Mouse (Mus musculus): Measurements from ENCODE around the gene Tnfaip2. TPM values are rescaled to one million over a fixed set of nuclear protein-coding genes. Genes with fewer than 3 reads are reported as not detected.
A peak's percentile ranks its signal among the peaks of the same experiment; 100 is the strongest.

Tnfaip2 gene
- total RNA-seq, 4 experiments from 2014 or later, result 25.2 to 49.3 (median 41.6) TPM

DNA sequence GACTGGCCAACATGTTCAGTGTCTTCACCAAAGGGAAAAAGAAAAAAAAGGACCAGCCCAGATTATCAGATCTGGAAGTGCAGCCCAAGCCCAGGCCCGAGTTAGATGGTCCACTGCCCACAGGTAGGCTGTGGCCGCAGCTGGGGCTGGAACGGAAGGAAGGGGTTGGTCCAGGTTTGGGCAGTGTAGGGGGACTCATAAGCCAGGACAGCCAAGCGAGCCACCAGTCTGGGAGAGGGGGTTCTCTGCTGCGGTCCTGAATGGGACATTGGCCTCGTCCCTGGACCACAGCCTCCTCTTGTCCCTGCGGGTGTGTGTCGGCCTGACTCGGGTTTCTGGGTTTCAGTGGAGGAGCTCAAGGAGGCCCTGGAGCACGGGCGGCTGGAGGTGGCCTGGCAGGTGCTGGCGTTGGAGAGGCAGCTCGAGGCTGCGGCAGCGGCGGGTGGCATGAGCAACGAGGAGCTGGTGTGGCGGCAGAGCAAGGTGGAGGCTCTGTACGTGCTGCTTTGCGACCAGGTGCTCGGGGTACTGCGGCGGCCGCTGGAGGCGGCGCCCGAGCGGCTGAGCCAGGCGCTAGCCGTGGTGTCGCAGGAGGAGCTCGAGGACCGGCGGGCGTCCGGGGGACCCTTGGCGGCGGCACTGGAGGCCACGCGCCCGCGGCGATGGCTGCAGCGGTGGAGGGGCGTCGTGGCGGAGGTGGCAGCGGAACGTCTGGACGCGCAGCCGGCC lies 3.1 kb downstream of the Tnfaip2 start:
- no peak for DNase-seq (ENCODE audit: low spot score)

DNA sequence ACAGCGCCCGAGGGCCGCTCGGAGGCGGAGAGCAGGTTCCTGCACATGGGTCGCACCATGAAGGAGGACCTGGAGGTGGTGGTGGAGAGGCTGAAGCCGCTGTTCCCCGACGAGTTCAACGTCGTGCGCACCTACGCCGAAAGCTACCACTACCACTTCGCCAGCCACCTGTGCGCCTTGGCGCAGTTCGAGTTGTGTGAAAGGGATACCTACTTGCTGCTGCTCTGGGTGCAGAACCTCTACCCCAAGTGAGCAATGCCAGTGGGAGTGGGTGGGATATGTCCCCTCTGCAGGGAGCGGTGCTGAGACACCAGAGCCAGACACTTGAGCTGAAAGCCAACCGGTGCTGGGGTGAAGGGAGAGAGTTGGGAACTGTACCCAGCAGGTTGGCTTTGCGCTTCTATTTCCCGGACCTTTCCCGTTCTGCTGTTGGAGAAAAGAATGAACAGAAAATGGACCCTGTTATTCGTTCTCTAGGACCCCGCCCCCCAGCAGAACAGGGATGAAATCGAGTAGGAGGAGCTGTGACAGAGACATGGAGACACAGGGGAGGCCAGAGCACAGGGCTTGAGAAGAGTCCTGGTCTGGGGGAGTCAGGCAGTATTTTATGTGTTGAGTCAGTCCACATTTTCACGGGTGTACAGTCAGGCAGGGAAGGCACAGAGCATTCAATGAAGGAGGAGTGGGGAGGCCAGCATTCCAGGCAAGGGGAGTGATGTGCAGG lies 3.8 kb downstream of the Tnfaip2 start:
- DNase-seq (ENCODE audit: low spot score), result no peak

DNA sequence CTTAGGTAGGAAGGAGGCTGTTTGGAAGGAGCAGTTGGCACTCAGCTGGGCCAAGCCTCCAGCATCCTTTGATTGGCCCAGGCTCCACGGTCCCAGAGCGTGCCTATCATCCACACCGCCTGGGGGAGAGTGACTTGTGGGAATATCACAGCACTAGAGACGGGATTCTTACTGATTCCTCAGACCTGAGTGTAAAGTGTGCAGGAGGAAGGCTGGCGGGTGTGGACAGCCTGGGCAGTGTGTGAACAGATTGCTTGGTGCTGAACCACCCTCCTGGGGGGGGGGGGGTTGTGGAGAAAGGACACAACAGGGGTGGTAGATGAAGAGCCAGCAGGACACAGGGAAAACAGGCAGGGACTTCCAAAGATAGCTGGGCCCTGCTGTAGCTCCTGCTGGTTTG lies 4.5 kb downstream of the Tnfaip2 start:
- no peak for DNase-seq (ENCODE audit: low spot score)

DNA sequence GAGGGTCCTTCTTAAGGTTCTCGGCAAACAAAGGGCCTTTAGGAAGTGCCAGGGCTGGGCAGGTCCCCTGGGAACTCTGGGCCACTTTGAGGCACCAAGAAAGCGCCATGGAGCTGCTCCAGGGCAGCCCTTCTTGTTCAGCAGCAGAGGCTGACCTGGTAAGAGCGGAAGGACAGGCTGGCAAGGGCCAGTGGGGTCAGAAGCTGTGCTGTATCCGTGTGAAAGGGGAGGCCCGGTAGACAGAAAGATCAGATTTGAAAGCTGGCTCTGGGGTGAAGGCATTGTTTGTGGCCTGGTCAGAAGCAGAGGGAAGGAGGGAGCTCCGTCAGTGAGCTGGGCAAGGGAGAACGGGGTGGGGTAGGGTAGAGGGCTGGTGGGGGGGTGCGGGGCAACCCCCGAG lies 5.1 kb downstream of the Tnfaip2 start:
- DNase-seq (ENCODE audit: low spot score), result no peak

DNA sequence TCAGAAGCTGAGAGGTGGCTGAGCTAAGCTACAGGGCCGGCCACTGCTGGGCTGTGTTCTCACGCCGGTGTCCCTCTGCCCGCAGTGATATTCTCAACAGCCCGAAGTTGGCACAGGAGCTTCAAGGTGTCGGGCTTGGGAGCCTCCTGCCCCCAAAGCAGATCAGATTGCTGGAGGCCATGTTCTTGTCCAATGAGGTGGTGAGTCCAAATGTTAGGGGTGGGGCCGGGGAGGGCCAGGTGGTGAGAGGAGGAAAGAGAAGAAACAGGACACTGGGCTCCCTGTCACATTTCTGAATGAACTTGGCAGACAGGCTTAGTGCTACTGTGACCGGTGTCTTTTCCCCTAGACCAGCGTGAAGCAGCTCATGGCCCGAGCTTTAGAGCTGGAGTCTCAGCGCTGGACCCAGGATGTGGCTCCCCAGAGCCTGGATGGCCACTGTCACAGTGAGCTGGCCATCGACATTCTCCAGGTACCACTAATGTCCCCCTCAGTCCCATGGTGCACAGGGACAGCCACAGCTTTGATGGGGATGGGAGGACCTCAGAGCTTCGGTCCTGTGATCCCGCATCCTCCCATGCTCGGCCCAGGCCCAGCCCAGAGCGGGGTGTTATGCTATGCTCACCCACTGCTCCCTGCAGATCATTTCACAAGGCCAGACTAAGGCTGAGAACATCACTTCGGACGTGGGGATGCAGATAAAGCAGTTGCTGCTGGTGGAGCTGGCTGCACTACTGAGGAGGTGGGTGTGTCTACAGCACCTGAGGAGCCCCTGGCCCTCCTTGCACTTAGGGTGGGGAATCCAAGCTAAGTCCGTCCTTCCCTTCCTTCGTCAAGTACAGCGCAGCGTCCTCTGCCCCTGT lies 5.9 kb downstream of the Tnfaip2 start:
- no peak for DNase-seq (ENCODE audit: low spot score)

DNA sequence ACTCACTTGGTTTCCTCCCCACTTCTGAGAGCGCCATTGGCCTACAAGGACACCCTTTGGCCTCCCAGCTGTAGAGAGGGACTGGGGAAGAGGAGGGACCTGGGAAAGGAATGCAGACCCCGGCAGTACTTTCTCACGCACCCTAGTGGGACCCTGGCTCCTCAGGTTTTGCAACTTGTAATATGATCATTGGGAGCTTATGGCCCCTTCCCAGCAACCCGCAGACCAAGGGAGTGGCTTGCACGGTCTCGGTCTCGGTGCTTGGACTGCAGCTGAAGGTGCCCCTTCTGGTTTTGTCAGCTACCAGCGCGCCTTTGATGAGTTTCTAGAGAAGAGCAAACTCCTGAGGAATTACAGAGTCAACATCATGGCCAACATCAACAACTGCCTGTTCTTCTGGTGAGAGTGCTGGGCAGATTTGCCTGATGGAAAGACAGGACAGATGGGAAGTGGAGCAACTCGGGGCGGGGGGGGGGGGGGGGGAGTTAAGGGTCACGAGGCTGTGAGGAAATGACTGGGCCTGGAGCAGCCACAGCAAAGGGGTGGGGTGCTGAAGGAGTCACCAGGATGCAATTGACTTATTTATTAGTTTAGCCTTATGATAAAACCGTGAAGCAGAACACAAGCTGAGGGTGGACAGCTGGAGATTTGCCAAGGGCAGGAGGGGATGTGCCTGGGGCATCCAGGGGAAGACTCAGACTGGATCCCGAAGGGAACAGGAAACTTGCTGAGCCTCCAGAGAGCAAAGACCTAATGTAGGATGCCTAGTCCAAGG lies 6.8 kb downstream of the Tnfaip2 start:
- DNase-seq (ENCODE audit: low spot score), result no peak

DNA sequence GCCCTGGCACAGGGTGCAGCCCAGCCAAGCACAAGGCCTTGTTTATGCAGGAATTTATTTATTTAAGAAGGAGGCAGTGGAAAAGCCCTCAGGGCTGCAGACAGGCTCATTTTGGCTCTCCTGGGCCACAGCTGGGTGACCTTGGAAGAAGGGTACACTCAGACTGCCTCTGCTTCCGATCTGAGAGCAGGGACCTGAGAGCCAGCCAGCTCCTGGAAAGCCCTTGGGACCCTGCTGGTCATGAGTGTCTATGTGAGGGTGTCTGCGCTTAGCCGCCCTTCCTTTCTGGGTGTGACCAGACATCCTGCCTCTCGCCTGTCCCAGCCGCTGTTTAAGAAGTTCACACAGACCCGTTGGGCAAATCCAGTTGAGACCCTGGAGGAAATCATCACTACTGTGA lies 8.1 kb downstream of the Tnfaip2 start:
- peak; percentile 80 for DNase-seq (ENCODE audit: low spot score)

DNA sequence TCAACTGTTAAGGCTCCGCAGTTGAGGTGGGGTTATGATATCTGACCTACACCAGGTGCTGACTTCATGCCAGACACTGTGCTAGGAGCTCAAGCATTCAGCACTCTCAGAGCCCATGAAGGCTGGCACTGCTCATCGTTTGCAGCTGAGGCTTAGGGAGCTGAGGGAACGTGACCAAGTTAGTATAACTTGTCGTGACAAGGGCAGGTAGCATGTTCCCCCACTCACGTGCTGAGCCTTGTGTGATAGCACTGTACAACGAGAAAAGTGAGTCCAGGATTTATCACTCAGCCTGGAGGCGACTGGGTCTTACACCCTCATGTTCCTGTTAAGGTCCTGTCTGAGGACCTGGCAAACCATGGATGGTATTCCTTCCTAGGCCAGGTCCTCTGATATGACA lies 9.3 kb downstream of the Tnfaip2 start:
- DNase-seq (ENCODE audit: low spot score), result no peak

DNA sequence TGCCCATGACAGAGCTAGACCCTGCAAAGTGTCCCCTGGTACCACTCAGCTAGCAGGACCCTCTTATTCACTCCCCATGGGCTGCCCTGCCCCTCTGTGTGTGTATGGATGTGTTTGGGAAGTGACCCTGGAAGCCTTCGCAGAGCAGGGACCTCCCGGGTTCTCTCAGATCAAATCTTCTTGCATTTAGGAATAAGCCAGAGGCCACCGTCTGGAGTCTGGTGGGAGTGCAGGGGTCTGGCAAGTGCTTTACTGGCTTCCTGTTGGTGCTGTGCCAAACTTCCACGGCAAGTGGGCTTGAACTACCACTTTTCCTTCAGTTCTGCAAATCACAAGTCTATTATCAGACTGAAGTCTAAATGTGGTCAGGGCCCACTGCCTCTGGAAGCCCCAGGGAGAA lies 11.8 kb downstream of the Tnfaip2 start:
- no peak for DNase-seq (ENCODE audit: low spot score)

DNA sequence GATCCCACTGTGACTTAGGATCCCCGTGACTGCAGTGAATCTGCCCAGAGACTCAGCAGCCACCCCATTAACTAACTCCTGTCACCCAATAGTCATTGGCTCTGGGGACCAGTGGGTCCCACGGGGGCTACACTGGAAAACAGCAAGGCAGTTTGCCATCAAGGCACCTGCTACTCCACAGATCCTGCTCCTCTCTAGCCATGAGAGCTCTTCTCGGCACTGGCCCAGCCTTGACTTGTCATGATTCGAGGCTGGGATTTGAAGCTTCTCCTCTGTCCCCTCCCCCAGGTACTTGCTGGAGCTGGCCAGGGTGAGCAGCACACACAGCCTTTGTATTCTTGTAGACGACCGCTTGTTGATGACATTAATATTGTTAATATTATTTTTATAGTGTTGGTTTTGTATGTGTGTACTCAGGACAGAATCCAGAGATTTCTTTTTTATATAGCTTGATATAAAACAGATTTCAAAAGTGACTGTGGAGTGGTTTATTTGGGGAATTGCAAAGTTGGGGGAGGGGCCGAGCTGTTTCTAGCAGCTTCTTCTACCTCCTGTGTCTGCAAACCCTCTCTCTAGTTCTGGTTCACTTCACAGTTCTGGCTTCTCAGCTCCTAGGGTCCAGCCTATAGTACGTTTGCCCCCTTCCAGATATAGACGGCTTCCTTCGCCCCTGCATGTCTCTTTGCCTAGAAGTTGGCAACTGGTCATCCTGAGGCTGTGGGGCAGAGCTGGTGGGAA lies 12.4 kb downstream of the Tnfaip2 start:
- no peak for DNase-seq (ENCODE audit: low spot score)

DNA sequence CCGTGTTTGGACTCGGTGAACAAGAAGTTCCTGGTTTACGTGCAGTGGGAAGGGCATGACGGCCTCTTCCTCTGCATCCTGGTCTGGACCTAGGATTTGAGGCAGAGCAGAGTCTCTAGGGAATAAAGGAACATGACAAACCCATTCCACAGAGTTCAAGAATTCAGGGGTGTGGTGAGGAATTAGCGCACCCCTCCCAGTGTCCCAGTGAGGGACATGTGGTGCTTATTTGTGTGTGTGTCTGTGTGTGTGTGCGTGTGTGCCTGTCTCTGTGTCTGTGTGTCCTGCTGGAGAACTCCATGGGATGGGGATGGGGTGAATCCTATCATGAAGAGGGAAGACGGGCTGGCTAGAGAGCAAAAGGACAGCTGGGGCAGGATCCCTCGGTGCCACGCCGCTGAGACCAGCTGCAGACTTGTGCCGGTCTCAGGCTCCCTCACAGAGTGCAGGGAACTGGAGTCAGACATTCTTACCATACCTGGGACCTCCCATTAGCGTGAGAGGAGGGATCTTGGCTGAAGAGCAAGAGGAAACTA lies 13.1 kb downstream of the Tnfaip2 start:
- DNase-seq (ENCODE audit: low spot score), result peak; percentile 62

DNA sequence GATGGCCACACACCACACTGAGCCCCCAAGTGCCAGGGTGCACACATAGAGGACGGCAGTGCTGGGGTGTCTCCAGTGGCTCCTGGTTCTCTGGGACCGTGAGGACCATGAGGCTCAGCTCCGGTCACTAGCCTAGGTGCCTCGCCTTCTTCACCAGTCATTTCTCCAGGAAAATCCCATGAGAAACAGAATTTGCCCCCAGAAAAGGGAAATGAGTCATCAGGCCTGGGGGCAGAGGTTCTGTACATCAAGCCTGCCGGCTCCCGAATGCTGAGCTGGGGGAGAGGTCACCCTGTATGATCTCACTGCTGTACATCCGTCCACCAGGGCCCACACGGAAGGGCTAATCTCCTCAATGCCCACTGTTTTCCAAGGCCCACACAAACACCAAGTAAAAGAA lies 13.6 kb downstream of the Tnfaip2 start:
- no peak for DNase-seq (ENCODE audit: low spot score)

DNA sequence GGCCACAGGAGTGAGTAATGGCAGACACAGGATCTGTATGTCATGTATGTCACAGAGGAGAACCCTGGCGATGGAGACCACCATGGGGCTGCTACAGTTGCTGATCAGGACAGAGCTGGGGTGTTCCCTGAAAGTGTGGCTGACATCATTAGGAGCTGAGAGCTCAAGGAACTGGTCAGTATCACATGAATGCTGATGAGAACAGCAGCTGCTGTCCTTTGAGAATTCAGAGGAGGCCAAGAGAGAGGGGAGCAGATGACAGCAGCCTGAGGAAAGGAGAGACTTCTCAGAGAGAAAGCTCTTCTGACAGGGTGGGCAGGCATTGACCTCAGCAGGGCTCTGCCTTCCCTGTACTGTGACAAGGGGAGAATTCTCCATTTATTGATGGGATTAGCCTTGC lies 15.5 kb downstream of the Tnfaip2 start:
- DNase-seq (ENCODE audit: low spot score), result no peak

DNA sequence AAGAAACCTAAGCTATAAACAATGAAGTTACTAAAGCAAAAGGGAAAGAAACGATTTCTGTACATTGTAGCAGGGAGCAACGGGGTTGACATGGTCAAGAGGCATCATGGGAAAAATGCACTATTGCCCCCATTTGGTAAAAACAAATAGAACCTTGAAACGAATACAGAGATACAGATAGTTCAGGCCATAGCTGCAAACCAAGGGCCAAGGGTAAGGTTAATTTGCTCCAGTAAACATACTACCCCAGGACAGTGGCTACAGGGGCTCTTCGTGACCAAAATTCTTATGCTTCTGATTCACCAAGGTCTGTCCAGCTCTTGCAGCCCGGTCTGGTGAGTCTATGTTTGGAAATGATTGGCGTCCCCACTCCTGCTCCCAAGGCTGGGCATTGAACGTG lies 21.3 kb downstream of the Tnfaip2 start:
- no peak for DNase-seq (ENCODE audit: low spot score)

DNA sequence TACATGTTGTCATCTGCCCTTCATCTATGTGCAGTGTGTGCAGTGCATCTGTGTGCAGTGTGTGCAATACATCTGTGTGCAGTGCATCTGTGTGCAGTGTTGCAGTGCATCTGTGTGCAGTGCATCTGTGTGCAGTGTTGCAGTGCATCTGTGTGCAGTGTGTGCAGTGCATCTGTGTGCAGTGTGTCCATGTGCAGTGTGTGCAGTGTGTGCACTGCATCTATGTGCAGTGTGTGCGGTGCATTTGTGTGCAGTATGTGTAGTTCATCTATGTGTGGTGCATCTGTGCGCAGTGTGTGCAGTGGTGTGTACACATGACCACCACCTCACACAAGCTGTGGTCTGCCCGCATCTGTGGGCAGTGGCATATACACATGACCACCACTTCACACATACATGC lies 24.1 kb downstream of the Tnfaip2 start:
- DNase-seq (ENCODE audit: low spot score), result no peak

DNA sequence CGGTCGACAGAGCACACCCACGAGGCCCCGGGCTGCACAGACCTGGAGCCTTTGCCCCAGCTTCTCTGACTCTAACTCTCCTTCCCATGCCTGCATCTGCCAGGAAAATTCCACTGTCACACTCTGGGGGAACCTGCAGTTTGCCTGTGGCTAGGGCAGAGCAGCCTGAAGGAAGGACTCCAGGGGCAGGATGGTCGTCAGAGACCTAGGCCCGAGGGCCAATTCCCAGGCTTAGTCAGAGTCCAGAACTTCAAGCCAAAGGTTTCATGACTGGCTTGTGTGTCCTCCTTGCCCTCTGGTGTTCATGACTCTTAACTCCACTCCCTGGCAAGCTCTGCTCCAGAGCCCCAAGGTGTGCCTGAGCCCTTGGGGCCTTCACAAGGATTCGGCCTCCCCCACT lies 25.9 kb downstream of the Tnfaip2 start:
- no peak for DNase-seq (ENCODE audit: low spot score)

DNA sequence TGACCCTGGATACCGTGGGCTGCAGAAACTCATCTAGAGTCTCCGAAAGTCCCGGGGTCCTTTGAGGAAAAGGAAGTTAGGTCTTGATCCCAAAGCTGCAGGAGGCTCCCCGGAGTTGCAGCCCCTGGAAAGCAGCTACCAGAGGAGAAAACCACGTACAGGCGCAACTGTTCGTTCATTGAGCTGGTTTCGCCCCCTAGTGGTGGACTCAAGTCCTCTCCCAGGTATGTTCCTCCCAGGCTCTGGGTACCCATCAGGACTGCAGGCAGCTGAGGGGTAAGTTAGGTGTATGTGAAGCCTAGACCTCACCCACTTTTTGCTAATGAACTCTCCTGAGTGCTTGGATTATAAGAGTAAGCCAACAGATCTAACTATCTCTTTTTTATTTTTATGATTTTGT lies 27.2 kb downstream of the Tnfaip2 start:
- DNase-seq (ENCODE audit: low spot score), result peak; percentile 66

DNA sequence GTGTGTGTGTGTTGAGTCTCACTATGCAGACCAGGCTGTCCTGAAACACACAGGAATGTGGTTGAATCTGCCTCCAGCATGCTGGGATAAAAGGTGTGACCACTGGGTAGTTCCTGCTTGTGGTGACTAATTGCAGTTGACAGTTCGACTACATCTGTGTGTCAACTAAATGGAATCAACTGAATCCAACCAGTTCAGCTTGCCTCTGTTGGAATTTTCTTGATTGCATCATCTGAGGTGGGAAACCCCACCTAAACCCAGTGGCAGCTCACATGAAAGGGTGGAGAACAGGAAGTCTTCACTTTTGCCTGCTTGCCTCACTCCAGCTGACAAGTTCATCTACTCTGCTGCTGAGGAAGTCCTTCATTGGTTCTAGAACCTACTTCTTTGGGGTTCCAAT lies 28.9 kb downstream of the Tnfaip2 start:
- no peak for DNase-seq (ENCODE audit: low spot score)

DNA sequence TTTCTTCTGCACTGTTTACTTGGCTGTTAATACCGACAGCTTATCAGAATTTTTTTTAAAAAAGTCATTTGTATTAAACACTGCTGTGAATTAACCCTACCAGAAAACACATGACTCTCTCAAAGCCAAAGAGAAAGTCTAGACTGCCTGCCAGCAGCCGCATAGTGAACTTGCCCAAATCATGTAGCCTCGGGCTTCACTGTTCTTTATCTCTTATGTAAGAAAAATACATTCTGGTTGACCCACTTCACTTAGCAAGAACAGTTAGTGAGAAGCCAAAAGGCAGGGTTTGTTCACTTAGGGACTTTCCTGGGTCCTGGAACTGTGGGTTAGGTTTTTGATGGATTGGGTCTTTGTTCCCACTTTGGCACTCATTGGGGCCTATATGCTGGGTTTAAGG lies 29.5 kb downstream of the Tnfaip2 start:
- DNase-seq (ENCODE audit: low spot score), result no peak

DNA sequence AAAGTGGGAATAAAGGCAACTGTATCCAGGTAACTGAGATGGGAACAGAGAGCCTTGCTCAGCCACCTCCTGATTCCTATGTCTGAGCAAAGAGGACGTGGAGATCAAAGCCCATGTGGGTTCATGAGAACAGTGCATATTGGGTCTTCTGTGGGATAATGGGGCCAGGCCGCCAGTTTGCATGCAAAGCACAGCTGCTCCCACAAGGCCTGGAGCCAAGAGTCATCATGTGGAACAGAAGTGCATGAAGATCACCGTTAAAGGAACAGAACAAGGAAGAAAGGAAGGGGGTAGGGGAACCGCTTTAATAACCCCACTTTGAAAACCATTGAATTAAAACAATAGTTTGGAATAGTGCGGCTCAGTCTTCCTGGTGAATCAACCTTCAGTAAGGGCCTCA lies 30.6 kb downstream of the Tnfaip2 start:
- no peak for DNase-seq (ENCODE audit: low spot score)

DNA sequence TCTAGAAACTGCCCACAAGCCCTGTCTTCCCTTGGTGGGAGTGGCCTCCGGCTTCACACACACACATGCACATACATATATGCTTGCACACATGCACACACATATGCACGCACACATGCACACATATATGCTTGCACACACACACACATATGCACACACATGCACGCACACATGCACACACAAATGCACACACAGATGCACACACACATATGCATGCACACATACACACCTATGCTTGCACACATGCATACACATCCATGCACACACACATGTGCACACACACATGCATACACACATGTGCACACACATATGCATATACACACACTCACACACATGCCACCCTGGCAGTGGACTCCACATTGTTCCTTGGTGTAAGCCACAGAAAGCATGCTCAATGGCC lies 32.1 kb downstream of the Tnfaip2 start:
- DNase-seq (ENCODE audit: low spot score), result no peak

Data from heart, adult 8-10 months (tissue).